Mouse (Mus musculus) stomach, embryonic 16.5 days (tissue): Measurements from ENCODE around the gene Pak4. TPM values are rescaled to one million over a fixed set of nuclear protein-coding genes. Genes with fewer than 3 reads are reported as not detected.
A peak's percentile ranks its signal among the peaks of the same experiment; 100 is the strongest.

Experiments
- ATAC-seq: fragments of 200-750 bp; cut with Nextera tagmentation; 2 replicates; pipeline ENCODE4 v1.8.0; 2017; ENCODE audit warnings: moderate number of reproducible peaks, moderate TSS enrichment; ENCODE audit not compliant: insufficient read depth, low FRiP score
- H3K27ac ChIP-seq: fragments of 300-500 bp; sonication (generic); 2 replicates; pipeline ENCODE4 v1.5.1; 2014; ENCODE audit warnings: low read length
- H3K27me3 ChIP-seq: fragments of 300-500 bp; sonication (generic); 2 replicates; pipeline ENCODE4 v1.6.1; 2014; ENCODE audit warnings: low read length, control low read depth, mixed read lengths; ENCODE audit not compliant: control insufficient read depth, insufficient read depth
- H3K36me3 ChIP-seq: fragments of 300-500 bp; sonication (generic); 2 replicates; pipeline ENCODE4 v1.6.1; 2014; ENCODE audit warnings: low read length; ENCODE audit not compliant: control insufficient read depth, insufficient read depth
- H3K4me1 ChIP-seq: fragments of 300-500 bp; sonication (generic); 2 replicates; pipeline ENCODE4 v1.6.1; 2014; ENCODE audit warnings: low read length, control low read depth, mixed read lengths; ENCODE audit not compliant: control insufficient read depth, insufficient read depth
- H3K4me2 ChIP-seq: fragments of 300-500 bp; sonication (generic); 2 replicates; pipeline ENCODE4 v1.6.1; 2014; ENCODE audit warnings: low read depth, low read length, mixed read lengths
- H3K4me3 ChIP-seq: fragments of 300-500 bp; sonication (generic); replicated peaks from 2 replicates; pipeline ENCODE4 v1.5.1; 2014; ENCODE audit warnings: mild to moderate bottlenecking, low read length
- H3K9ac ChIP-seq: fragments of 300-500 bp; sonication (generic); 2 replicates; pipeline ENCODE4 v1.6.1; 2014; ENCODE audit warnings: low read length
- H3K9me3 ChIP-seq: fragments of 300-500 bp; sonication (generic); replicated peaks from 2 replicates; pipeline ENCODE4 v1.6.1; 2016; ENCODE audit warnings: low read length, control low read depth; ENCODE audit not compliant: control insufficient read depth
- WGBS: fragments of 180-500 bp; shearing (Covaris S2); extraction: QIAGEN DNeasy Blood & Tissue Kit; methylation state at CpG from one replicate; pipeline ENCODE4 v1.1.7; 2014; 5-methylcytosine and 5-hydroxymethylcytosine counted together
- polyA plus RNA-seq: library from polyadenylated mRNA; unstranded; fragments of >200 nt; fragmentation: Nextera tagmentation; extraction: Ambion mirVana; gene quantifications from 2 replicates; pipeline ENCODE4 v1.2.1, GENCODE M21; 2015

The Pak4 gene
- polyA plus RNA-seq, 1 experiment from 2014 or later = 54.8 TPM

DNA sequence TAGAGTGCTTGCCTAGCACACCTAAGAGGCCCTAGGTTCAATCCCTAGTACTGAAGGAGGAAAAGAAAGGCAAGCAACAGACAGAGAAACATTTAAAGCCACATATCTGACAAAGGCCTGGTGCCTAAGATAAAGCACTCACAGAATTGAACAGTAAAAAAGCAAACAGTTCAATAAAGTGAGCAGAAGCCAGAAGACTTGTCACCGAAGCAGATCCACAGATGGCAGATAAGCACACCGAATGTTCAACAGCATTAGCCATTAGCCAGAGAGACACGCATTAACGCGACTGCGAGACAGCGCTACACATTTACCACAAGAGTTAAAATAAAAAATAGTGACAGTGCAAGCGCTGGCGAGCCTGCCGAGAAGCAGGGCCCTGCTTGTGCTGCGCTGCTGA, 15.1 kb downstream of the Pak4 start:
- Histone ChIP-seq H3K9ac (no peak overlapping the region; the same call in 1 of the 2 replicates), H3K4me1 (peaks cover 74% of the 10 kb centered on the region)
- WGBS = 60% methylated on average over 11 of the region's 11 CpGs

DNA sequence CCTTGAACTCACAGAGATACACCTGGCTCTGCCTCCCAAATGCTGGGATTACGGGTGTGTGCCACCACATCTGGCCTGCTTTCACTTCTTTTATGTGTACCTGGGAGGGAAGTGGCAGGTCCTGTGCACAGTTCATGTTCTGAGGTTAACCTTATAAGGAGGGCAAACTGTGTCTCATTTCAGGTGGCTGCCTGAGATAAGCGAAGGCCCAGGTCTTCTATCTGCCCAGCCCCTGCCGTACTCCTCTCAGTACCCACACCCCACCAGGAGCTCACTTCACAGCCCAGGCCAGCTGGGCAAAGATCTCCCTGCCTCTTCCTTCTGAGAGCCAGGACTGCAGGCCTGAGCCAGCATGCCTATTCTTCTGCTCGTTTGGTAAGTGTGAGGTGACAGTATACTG, 16.3 kb downstream of the Pak4 start:
- 0 out of 2 replicates have a peak, but pooled peaks have one; percentile 11 for ATAC-seq
- WGBS = 67% methylated on average over 4 of the region's 4 CpGs
- Histone ChIP-seq H3K4me2 (no peak overlapping the region), H3K4me3 (no peak overlapping the region), H3K4me1 (peaks cover 74% of the 10 kb centered on the region), H3K36me3 (no peaks in the 10 kb centered on the region), H3K27ac (peak overlapping the region; percentile 78), H3K9ac (no peak overlapping the region), H3K9me3 (no peaks in the 10 kb centered on the region), H3K27me3 (no peaks in the 10 kb centered on the region)

More for the DNA sequence above, 15.1 kb downstream of the Pak4 start:
- no peak for ATAC-seq
- H3K4me2 ChIP-seq = no peak overlapping the region
- H3K36me3 ChIP-seq = no peaks in the 10 kb centered on the region
- no peaks in the 10 kb centered on the region for H3K27me3 ChIP-seq
- no peaks in the 10 kb centered on the region for H3K9me3 ChIP-seq
- peak overlapping the region; percentile 78 for H3K27ac ChIP-seq
- no peak overlapping the region for H3K4me3 ChIP-seq

DNA sequence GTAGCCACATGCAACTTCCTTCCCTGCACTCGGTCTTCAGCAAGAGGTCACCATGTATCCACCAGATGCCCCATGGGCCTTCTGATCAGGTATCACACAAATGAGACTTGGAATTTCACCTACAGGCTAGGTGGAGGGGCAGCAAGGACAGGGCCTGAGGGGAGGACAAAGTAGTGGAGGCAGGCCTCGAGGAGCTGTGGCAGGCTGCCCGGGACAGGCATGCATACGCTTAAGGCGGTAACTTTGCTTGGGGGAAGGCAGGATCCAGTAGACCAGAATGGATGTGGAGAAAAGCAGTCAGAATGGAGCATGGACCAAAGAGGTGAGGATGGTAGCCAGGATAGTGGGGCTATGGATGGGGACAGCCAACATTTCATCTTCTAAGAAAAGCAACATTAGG, 18.2 kb downstream of the Pak4 start:
- no peak overlapping the region for H3K4me3 ChIP-seq
- H3K9me3 ChIP-seq = no peaks in the 10 kb centered on the region
- 0 out of 2 replicates have a peak overlapping the region, but pooled peaks have one; percentile 23 for H3K9ac ChIP-seq
- peaks cover 70% of the 10 kb centered on the region for H3K4me1 ChIP-seq
- no peak overlapping the region for H3K4me2 ChIP-seq
- WGBS = 65% methylated on average over 5 of the region's 5 CpGs
- H3K27ac ChIP-seq = peak overlapping the region; percentile 43; the same call in 1 of the 2 replicates
- H3K27me3 ChIP-seq = no peaks in the 10 kb centered on the region
- no peak for ATAC-seq
- no peaks in the 10 kb centered on the region for H3K36me3 ChIP-seq

DNA sequence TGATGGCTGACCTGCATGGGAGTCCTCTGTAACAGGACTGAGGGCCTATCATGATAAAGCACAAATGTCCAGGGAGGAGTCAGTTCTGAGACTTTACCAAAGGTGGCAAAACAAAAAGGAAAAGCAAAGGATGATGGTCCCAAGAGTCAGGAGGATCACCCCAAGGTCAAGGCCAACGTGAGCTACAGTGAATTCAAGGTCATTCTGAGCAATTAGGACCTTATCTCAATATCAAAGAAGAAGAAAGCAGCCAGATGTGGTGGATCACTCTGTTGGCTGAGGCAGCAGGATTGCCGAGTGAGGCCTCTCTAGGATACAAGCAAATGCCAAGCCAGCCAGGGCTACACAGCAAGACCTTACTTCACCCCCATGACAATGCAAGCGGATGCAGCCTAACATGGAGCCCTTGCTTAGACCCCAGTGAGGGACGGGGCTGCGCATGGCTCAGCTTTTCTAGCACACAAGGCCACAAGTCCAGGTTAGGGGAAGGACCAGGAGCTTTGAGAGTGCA, 19.4 kb downstream of the Pak4 start:
- Histone ChIP-seq H3K4me1 (peaks cover 65% of the 10 kb centered on the region), H3K4me2 (no peak overlapping the region), H3K36me3 (no peaks in the 10 kb centered on the region), H3K9ac (no peak overlapping the region), H3K9me3 (no peaks in the 10 kb centered on the region), H3K27ac (peak overlapping the region; percentile 97), H3K4me3 (no peak overlapping the region), H3K27me3 (no peaks in the 10 kb centered on the region)
- no peak for ATAC-seq
- WGBS = 63% methylated on average over 5 of the region's 5 CpGs

DNA sequence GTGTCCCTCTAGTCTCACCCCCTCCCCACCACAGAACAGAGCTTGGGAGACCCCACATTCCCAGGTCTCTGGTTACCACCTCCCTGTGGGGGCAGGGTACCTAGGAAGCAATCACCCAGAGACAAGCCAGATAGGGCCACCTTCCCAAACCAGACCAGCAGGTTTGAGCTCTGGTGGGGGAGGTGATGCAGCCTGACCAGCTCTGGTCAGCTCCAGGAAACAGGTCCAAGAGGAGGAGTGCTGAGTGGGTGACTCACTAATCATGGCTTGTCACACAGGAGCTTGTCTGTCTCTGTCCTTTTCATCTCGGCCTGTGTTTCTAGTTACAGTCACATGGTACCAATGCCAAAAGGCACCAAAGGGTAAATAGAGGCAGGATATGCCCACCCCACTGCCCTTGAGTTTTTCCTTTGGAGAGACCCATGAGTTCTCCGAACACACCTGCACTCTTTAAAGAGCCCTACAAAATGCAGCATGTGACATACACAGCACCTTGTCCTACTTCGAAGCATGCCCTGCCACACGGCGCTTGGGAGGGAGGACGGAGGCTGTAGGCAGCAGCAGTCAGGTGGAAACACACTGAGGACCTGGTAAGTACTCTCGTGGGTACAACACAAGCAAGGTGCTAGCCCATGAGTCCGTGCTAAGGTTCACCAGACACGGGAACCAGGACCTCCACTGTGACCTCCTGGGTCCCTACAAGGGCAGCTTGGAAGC, 20.0 kb downstream of the Pak4 start:
- Histone ChIP-seq H3K9me3 (no peaks in the 10 kb centered on the region), H3K27ac (peak overlapping the region; percentile 97), H3K27me3 (no peaks in the 10 kb centered on the region), H3K4me2 (peak overlapping the region; percentile 14), H3K4me1 (peaks cover 67% of the 10 kb centered on the region), H3K9ac (peak overlapping the region; percentile 52; the same call in 1 of the 2 replicates), H3K4me3 (no peak overlapping the region), H3K36me3 (no peaks in the 10 kb centered on the region)
- 62% methylated on average over 9 of the region's 9 CpGs for WGBS
- peak; percentile 83 for ATAC-seq

DNA sequence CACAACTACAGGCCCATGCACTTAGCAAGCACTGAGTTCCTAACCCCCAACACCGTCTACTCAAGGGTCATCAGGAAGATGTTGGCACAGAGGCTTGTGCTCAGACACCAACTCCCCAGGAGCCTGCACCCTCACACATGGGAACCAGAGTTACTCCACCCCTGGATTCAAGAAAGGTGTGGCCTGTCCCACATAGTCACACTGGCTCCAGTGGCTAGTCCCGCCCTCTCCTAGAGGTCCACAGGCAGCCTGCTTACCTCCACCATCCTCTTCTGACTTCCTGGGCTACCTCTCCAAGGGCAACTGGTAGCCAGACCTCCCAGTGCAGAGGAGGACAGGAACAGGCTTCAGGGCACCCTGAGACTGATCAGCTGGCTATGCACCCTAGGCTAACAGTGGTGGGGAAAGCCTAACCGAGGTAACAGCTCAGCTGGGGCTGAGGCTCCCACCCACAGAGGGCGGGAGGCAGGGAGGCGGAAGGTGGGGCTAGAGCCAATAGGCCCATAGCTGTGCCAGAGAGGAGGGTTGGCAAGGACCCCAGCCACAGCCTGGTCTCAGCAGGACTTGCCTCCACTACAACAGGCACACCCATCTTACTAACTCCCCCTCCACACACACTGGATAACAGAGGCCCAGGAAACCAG, 21.6 kb downstream of the Pak4 start:
- Histone ChIP-seq H3K4me2 (peak overlapping the region; percentile 14; the same call in 1 of the 2 replicates), H3K27ac (peak overlapping the region; percentile 97)

DNA sequence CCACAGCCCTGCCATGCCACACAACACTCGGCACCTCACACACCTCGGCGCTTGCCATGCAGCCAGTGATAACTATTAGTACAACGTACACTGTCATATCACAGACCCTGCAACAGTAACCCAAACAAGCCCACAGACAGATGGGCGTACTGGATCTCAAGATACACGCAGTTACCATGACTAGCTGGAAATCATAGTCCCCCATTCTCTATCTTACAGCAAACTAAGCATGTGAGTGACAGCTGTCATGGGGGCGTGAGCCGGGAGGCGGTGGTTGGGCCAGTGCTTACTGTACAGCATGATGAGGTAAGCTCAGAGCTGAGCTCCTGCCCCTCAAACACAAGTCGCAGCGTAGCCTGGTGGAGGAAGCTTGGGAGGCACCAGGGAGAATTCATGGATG, 22.4 kb downstream of the Pak4 start:
- WGBS = 80% methylated on average over 11 of the region's 11 CpGs
- H3K27ac ChIP-seq = peak overlapping the region; percentile 97
- H3K27me3 ChIP-seq = no peaks in the 10 kb centered on the region
- no peaks in the 10 kb centered on the region for H3K9me3 ChIP-seq
- H3K4me1 ChIP-seq = peaks cover 74% of the 10 kb centered on the region
- H3K4me3 ChIP-seq = no peak overlapping the region
- H3K9ac ChIP-seq = no peak overlapping the region
- ATAC-seq = no peak
- 0 out of 2 replicates have a peak overlapping the region, but pooled peaks have one; percentile 9 for H3K4me2 ChIP-seq
- H3K36me3 ChIP-seq = no peaks in the 10 kb centered on the region

More for the DNA sequence above, 21.6 kb downstream of the Pak4 start:
- Histone ChIP-seq H3K36me3 (no peaks in the 10 kb centered on the region), H3K4me3 (no peak overlapping the region), H3K4me1 (peaks cover 66% of the 10 kb centered on the region), H3K9me3 (no peaks in the 10 kb centered on the region), H3K9ac (peak overlapping the region; percentile 52), H3K27me3 (no peaks in the 10 kb centered on the region)
- WGBS = 41% methylated on average over 5 of the region's 5 CpGs
- ATAC-seq = peak; percentile 79

DNA sequence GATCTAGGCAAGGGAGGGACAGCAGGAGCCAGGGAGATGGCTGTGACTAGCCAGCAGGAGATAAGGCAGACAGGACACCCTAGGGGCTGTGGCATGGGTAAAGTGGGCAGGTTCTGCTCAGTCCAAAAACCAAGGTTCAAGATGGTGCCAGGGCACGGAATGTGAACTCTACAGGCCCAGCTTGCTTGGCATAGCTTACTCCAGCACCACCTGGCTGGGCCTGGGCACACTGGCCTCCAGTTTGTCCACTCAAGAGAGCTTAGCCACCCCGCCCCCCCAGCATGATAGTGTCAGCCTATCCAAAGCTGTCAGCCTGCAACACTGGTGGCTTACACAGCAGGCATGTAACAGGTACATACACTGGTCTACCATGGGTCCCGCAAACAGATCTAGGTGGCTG, 24.7 kb downstream of the Pak4 start:
- H3K36me3 ChIP-seq = no peaks in the 10 kb centered on the region
- no peak overlapping the region for H3K4me3 ChIP-seq
- 99% methylated on average over 3 of the region's 3 CpGs for WGBS
- no peaks in the 10 kb centered on the region for H3K27me3 ChIP-seq
- no peak overlapping the region for H3K4me2 ChIP-seq
- peak overlapping the region; percentile 98 for H3K27ac ChIP-seq
- H3K9me3 ChIP-seq = no peaks in the 10 kb centered on the region
- H3K4me1 ChIP-seq = peaks cover 75% of the 10 kb centered on the region
- H3K9ac ChIP-seq = peak overlapping the region; percentile 12; the same call in 1 of the 2 replicates
- ATAC-seq = no peak

DNA sequence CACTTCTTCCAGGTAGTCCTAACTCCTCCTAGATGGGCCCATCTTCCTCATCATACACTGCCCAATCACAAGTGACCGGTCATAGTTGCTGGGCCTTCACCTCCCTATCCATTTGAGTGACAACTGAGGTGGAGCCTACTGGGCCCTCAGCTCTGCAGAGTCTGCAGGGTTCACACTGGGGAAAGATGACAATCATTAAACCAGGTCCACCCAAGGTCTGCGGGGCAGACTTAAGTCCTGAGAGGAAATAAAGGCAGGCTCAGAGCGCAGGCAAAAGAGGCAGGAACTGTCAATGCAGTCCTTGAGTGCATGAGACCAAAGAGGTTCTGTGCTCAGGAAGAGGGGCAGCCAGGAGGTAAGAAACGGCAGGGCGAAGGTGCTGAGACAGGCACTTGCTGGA, 25.3 kb downstream of the Pak4 start:
- no peak overlapping the region for H3K4me2 ChIP-seq
- 64% methylated on average over 5 of the region's 5 CpGs for WGBS
- H3K9me3 ChIP-seq = no peaks in the 10 kb centered on the region
- H3K27me3 ChIP-seq = no peaks in the 10 kb centered on the region
- H3K27ac ChIP-seq = peak overlapping the region; percentile 98
- no peak for ATAC-seq
- H3K4me3 ChIP-seq = no peak overlapping the region
- H3K4me1 ChIP-seq = peaks cover 69% of the 10 kb centered on the region
- peaks cover 4% of the 10 kb centered on the region; the same call in 1 of the 2 replicates for H3K36me3 ChIP-seq
- H3K9ac ChIP-seq = peak overlapping the region; percentile 12; the same call in 1 of the 2 replicates
